Mouse (Mus musculus) gastrocnemius, postnatal 36 days (tissue): ENCODE results near the gene Tmtc2. TPM values are rescaled to one million over a fixed set of nuclear protein-coding genes. Genes with fewer than 3 reads are reported as not detected.

Source experiments
- DNase-seq, 2 experiments: peaks; one replicate each; pipeline ENCODE4 v3.0.0; 2022
- intact Hi-C: fragments of 180-260 bp; cut with DNase I; formaldehyde crosslinking; loops from one replicate; pipeline ENCODE4 v1.15.1; 2025
- total RNA-seq, 2 experiments: library from RNA; stranded (reverse); gene quantifications; 2 replicates each; pipeline ENCODE4 v1.2.3; 2021

The Tmtc2 gene
- total RNA-seq, 2 experiments from 2014 or later, result 1.1 to 1.3 TPM

GRCm38 (mm10) chr10:105554153-105554552 is 20.1 kb downstream of the Tmtc2 start:
- DNase-seq, result no peak
- intact Hi-C loops, result no loop called here

- intact Hi-C loops, result no loop called here
- no peak for DNase-seq
Observed at GRCm38 (mm10) chr10:105548040-105548439, 26.2 kb downstream of the Tmtc2 start.

DNA sequence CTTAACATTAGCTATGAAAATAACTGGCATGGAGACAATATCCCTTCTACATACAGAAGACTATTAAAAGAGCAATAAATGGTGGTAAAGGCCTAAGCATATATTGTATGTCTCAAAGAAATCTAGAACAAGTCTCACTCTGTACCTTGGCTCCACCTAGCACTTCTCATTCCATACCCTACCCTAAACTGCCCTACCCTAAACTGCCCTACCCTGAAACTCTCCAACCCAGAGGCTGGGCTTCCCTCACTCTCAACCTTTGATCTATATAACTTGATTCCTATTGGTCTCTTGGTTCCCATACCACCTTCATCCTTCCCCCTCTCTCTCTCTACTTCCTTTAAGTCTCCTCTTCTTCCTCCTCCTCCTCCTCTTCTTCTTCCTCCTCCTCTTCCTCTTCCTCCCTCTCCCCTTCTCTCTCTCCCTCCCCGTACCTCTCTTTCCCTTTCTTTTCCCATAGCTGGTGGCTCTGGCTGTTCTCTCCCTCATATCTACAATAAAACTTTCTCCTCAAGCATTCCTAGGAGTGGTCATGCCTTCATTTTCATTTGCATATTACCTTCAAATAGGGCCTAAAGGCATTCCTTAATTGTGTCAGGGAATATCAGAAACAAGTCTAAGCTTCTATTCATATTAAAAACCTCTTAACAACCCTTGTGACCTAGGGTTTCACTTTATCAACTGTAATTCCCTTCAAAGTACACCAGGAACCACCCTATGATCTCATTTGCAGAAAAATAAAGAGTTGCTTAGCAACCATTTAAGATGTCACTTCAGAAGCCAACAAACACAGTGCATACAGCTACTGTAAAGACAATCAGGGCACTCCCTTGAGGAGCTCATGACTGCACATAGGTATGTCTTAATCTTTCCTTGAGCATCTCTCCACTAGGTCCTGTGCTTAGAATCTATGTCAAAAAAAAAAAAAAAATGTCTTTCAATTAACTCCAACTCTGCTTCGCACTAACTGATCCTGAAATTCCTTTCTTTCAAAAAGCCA is 29.9 kb downstream of the Tmtc2 start:
- DNase-seq, result no peak

GRCm38 (mm10) chr10:105542081-105542480 is 32.2 kb downstream of the Tmtc2 start:
- intact Hi-C loops, result no loop called here

More for the DNA sequence above, 29.9 kb downstream of the Tmtc2 start:
- intact Hi-C loops, result no loop called here

GRCm38 (mm10) chr10:105539697-105540096 is 34.6 kb downstream of the Tmtc2 start:
- no peak for DNase-seq
- intact Hi-C loops, result no loop called here

More at GRCm38 (mm10) chr10:105542081-105542480, 32.2 kb downstream of the Tmtc2 start:
- DNase-seq, result no peak

DNA sequence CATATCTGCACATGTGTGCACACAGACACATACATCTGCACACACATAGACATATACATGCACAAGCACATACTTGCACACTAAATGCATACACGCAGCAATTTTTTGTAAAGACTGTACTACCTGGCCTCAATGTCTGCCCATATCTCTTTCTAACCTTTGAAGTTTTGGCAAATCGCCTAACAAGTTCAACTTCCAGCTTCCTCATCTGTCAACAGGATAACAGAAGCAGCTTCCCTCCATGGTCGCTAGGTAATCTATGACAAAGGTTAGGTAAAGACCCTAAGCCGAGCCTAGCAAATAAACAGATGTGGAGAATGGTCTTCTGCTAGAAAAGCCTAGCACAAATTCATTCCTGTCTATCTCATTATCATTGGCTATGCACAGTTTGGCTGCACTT is 37.3 kb downstream of the Tmtc2 start:
- intact Hi-C loops, result no loop called here
- DNase-seq, result no peak

DNA sequence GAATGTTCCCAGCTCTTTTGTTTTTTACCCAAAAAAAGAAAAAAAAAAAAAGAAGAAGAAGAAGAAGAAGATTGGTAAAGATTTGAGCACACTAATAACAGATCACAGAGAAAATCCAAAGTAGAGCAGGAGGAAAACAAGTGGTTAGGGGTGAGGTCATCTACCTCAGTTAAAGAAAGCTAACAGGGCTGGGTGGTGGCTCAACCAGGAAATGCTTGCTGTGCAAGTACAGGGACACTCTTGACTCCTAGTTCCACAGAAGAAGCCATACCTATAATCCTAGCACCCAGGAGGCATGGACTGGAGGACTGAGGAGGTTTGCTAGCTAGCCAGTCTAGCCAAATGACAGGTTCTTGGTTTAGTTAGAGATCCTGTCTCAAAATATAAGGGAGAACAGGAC is 38.4 kb downstream of the Tmtc2 start:
- intact Hi-C loops, result no loop called here
- no peak for DNase-seq

DNA sequence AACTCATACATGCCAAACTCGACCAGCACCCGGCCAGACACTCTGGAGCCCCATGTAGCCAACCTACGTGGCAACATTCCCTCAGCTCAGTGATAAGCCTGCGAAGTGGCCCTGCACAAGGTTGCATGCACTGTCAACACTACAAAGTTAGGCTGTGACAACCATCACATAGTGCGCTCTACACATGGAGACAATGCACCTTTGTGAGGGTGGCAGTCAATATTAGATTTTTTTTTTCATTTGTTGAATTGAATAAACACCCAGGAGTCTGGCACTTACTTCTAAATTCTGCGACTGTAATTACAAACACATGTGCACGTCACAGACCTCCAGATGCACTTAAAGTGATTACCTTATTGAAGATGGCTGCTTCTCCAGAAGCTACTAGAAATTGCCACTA is 41.5 kb downstream of the Tmtc2 start:
- no peak for DNase-seq
- intact Hi-C loops, result no loop called here

DNA sequence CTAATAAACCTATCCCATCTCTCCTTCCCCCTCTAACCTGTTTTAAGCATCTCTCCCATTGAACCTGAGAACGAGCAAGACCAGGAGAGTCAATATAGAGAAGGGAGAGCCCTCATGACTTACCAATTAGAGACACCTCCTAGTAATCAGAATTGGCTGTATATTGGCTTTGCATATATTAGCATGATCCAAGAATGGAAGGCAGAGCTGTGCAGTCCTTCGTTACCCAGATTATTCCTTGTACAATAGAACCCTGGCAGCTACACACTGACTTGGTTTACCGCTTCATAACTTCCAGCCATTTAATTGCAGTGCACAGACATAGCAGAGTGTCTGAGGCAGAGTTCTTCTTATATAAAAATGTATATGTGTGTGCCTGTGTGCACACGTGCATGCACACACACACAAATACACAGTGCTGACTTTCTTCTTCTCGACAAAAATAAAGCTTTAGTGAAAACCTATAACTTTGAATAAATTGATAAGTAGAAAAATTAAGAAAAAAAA is 42.2 kb downstream of the Tmtc2 start:
- intact Hi-C loops, result no loop called here
- no peak for DNase-seq

DNA sequence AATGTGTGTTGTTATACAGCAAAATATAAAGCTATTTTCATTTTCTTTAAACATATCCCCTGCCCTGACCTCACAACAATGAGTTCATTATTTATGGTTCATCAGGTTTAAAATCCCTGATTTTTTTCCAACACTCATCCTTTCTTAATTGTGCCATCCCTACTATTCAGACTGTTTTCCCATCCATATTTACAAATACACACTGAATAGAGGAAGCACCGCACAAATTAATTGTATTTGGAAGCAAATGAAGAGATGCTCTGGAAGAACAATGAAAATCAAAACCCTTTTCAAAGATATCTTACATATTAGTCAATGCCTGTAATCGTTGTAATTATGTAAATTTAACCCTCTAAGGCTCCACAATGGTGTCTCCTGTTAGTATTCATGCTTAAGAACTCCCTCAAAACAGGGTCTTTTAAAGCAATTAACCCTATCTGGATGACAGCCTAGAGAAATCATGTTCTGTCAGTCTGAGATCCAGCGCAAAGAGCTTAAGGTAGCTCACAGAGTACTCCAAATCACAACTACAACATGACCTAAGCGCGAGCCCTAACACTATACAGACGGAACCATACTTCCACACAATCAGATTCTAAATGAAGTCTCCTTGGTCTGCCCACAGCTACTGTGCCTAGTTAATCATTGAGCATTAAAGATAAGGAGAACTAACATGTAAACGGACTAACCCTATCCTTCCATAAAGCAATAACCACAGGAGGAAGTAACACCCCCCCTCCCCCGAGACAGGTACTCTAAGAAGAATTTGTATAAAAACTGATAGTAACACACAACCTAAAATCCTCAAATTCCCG is 43.0 kb downstream of the Tmtc2 start:
- DNase-seq, result no peak
- intact Hi-C loops, result no loop called here

- no peak for DNase-seq
- intact Hi-C loops, result no loop called here
Observed at GRCm38 (mm10) chr10:105523405-105524088, 50.7 kb downstream of the Tmtc2 start.

GRCm38 (mm10) chr10:105522431-105522830 is 51.8 kb downstream of the Tmtc2 start:
- intact Hi-C loops, result no loop called here
- no peak for DNase-seq

- DNase-seq, result no peak
- intact Hi-C loops, result no loop called here
Observed at GRCm38 (mm10) chr10:105519154-105519806, 55.0 kb downstream of the Tmtc2 start.

GRCm38 (mm10) chr10:105518144-105518543 is 56.1 kb downstream of the Tmtc2 start:
- DNase-seq, result no peak
- intact Hi-C loops, result no loop called here

DNA sequence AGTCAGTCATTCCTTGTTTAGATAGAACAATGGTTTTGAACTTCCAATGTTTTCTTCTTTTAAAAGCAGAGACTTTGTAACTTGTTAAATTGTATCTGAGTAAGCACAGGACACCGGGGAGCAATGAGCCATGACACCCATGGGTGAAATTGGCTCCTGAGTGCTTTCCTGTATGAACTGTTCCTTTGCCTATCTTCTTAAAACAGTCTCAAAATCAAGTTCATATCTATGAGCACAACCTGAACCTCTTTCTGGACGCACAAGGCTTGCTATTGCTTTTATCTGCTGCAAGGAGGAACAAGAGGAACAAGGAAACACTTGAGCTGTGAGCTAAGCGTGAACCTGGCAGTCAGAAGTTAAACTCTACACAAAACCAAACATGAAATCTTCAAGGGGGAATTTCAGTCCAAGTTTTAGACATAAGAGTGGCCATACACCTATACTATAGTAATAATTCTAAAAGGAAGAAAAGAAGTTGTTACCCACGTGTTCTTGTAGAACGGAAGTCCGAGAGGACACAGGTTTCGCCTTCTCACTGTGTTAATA is 60.4 kb downstream of the Tmtc2 start:
- intact Hi-C loops, result no loop called here
- DNase-seq, result no peak

DNA sequence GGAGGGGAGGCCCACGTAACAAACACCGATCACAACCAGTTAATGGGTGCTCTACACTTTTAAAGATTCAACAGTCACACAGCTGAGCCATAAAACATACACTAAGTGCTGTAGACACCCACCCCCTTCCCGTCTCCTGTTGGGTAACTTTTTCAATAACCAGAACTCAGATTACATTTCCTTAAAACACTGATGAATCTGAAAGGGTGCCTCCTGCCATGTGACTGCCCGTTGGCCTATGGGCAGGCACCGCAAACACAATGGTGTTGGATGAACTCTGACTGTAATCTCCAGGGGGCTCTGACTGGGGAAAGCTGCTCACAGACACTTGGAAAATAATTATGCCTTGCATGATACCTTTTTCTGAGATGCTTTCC is 64.4 kb downstream of the Tmtc2 start:
- DNase-seq, result no peak
- intact Hi-C loops, result no loop called here

DNA sequence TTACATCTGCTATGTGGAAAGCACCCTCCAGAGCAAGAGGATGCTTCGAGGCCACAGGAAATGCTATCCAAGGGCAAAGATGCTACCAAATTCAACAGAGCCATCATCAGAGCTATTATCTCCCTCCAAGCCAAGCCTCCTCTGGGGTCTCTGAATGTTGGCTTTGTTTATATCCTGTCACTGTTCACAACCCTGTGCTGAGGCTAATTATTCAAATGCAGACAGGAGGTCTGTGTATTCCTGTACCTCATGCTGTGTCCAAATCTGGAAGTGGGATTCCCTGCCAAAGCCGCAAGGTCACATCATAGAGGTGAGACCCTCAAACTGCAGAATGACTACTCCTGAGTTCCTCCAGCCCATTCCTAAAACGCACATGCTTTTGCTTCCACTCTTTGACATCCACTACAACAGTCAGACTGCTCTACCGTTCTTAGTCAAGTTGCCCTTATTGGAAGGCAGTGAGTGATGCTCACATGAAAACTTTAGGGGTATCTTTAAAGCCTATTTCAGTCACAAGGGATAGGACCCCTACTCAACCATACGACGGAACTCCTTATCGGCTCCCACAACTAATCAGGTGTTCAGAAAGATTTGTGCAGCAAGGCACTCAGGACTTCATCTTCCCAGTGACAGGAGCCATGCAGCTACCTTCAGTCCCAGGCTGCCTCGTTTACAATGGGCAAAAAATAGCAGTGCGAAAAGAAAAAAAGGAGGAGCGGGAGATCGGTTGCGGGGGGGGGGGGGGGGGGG is 64.9 kb downstream of the Tmtc2 start:
- intact Hi-C loops, result no loop called here
- no peak for DNase-seq

GRCm38 (mm10) chr10:105507982-105508786 is 66.1 kb downstream of the Tmtc2 start:
- intact Hi-C loops, result no loop called here

More at GRCm38 (mm10) chr10:105507982-105508786, 66.1 kb downstream of the Tmtc2 start:
- DNase-seq, result no peak
